Mouse (Mus musculus) retina, embryonic 14.5 days (tissue): ENCODE data around the gene Tgfbr3.
"Not testable (repeated sequence)": the region's sequence is repeated elsewhere in the genome, so short reads cannot be mapped to it uniquely, and the experiment has no call there.

ENCODE experiments used
- DNase-seq: peaks from one replicate; pipeline ENCODE4 v3.0.0-alpha.2; 2015; ENCODE audit warnings: low spot score

Gene Tgfbr3

GRCm38 (mm10) chr5:107279263-107279662 is 10.2 kb downstream of the Tgfbr3 start:
- DNase-seq = no peak

- no peak for DNase-seq
These were observed 13.2 kb downstream of the Tgfbr3 start for GRCm38 (mm10) chr5:107276186-107276585.

GRCm38 (mm10) chr5:107272252-107273028 is 17.0 kb downstream of the Tgfbr3 start:
- no peak for DNase-seq

- peak; percentile 42 for DNase-seq
These were observed 20.5 kb downstream of the Tgfbr3 start for GRCm38 (mm10) chr5:107269006-107269328.

GRCm38 (mm10) chr5:107268121-107269005 is 21.1 kb downstream of the Tgfbr3 start:
- DNase-seq = peak; percentile 9

- DNase-seq = no peak
These were observed 22.9 kb downstream of the Tgfbr3 start for GRCm38 (mm10) chr5:107266566-107266965.

- DNase-seq = no peak
These were observed 24.7 kb downstream of the Tgfbr3 start for GRCm38 (mm10) chr5:107264426-107265360.

- DNase-seq = no peak
These were observed 25.6 kb downstream of the Tgfbr3 start for GRCm38 (mm10) chr5:107263836-107264235.

- DNase-seq = no peak
These were observed 27.5 kb downstream of the Tgfbr3 start for GRCm38 (mm10) chr5:107261930-107262329.

- no peak for DNase-seq
These were observed 28.5 kb downstream of the Tgfbr3 start for GRCm38 (mm10) chr5:107260708-107261495.

GRCm38 (mm10) chr5:107259487-107260040 is 29.9 kb downstream of the Tgfbr3 start:
- no peak for DNase-seq

GRCm38 (mm10) chr5:107253395-107253794 is 36.0 kb downstream of the Tgfbr3 start:
- DNase-seq = no peak

GRCm38 (mm10) chr5:107252435-107252834 is 37.0 kb downstream of the Tgfbr3 start:
- DNase-seq = no peak

GRCm38 (mm10) chr5:107251751-107252305 is 37.6 kb downstream of the Tgfbr3 start:
- peak; percentile 80 for DNase-seq

GRCm38 (mm10) chr5:107250548-107251272 is 38.7 kb downstream of the Tgfbr3 start:
- DNase-seq = no peak

- DNase-seq = no peak
These were observed 40.7 kb downstream of the Tgfbr3 start for GRCm38 (mm10) chr5:107248732-107249131.

- DNase-seq = not testable (repeated sequence)
These were observed 41.1 kb downstream of the Tgfbr3 start for GRCm38 (mm10) chr5:107248302-107248701.

- peak; percentile 35 for DNase-seq
These were observed 41.6 kb downstream of the Tgfbr3 start for GRCm38 (mm10) chr5:107247786-107248185.

GRCm38 (mm10) chr5:107243445-107243844 is 46.0 kb downstream of the Tgfbr3 start:
- DNase-seq = no peak

- DNase-seq = no peak
These were observed 46.4 kb downstream of the Tgfbr3 start for GRCm38 (mm10) chr5:107242993-107243392.
